Mouse (Mus musculus) heart, embryonic 14.5 days (tissue): Measurements from ENCODE around the gene Otulin. TPM values are rescaled to one million over a fixed set of nuclear protein-coding genes. Genes with fewer than 3 reads are reported as not detected.

Source experiments
- ATAC-seq: fragments of 200-750 bp; cut with Nextera tagmentation; 2 replicates; pipeline ENCODE4 v1.8.0; 2017; ENCODE audit warnings: low read depth, moderate TSS enrichment; ENCODE audit not compliant: insufficient number of reproducible peaks, insufficient read depth, low FRiP score
- H3K27ac ChIP-seq, 2 experiments: fragments of 200-500 bp in 1 of 2; fragments of 300-500 bp in 1 of 2; sonication (generic) in 1 of 2; replicated peaks in 1 of 2; 2 replicates each; pipeline ENCODE4 v1.5.1; 2012 to 2014; ENCODE audit warnings: low read depth in 2 of 2, low read length in 2 of 2, control low read depth in 1 of 2, mild to moderate bottlenecking in 1 of 2, mixed read lengths in 1 of 2; ENCODE audit not compliant: control insufficient read depth in 1 of 2, insufficient read depth in 1 of 2
- H3K27me3 ChIP-seq: fragments of 300-500 bp; sonication (generic); 2 replicates; pipeline ENCODE4 v1.6.1; 2014; ENCODE audit warnings: mild to moderate bottlenecking, low read length, control low read depth; ENCODE audit not compliant: control insufficient read depth, insufficient read depth
- H3K36me3 ChIP-seq: fragments of 300-500 bp; sonication (generic); 2 replicates; pipeline ENCODE4 v1.6.1; 2014; ENCODE audit warnings: mild to moderate bottlenecking, control low read depth, low read length, mixed read lengths; ENCODE audit not compliant: control insufficient read depth, insufficient read depth
- H3K4me1 ChIP-seq, 2 experiments: fragments of 200-500 bp in 1 of 2; fragments of 300-500 bp in 1 of 2; sonication (generic) in 1 of 2; 2 replicates each; pipeline ENCODE4 v1.6.1; 2012 to 2014; ENCODE audit warnings: low read length in 2 of 2, control low read depth in 1 of 2, mixed read lengths in 1 of 2; ENCODE audit not compliant: control insufficient read depth in 2 of 2, insufficient read depth in 2 of 2
- H3K4me2 ChIP-seq: fragments of 300-500 bp; sonication (generic); 2 replicates; pipeline ENCODE4 v1.6.1; 2014; ENCODE audit warnings: mild to moderate bottlenecking, low read length
- H3K4me3 ChIP-seq, 2 experiments: fragments of 200-500 bp in 1 of 2; fragments of 300-500 bp in 1 of 2; sonication (generic) in 1 of 2; 2 replicates each; pipeline ENCODE4 v1.5.1; 2012 to 2014; ENCODE audit warnings: low read length in 2 of 2, mild to moderate bottlenecking in 2 of 2, control low read depth in 1 of 2, low read depth in 1 of 2, moderate library complexity in 1 of 2; ENCODE audit not compliant: control insufficient read depth in 1 of 2, insufficient read depth in 1 of 2
- H3K9ac ChIP-seq: fragments of 300-500 bp; sonication (generic); 2 replicates; pipeline ENCODE4 v1.6.1; 2014; ENCODE audit warnings: mild to moderate bottlenecking, low read length
- H3K9me3 ChIP-seq: fragments of 300-500 bp; sonication (generic); 2 replicates; pipeline ENCODE4 v1.6.1; 2016; ENCODE audit warnings: low read length, control low read depth; ENCODE audit not compliant: control insufficient read depth
- WGBS: fragments of 180-500 bp; shearing (Covaris S2); extraction: QIAGEN DNeasy Blood & Tissue Kit; methylation state at CpG from one replicate; pipeline ENCODE4 v1.1.7; 2014; 5-methylcytosine and 5-hydroxymethylcytosine counted together
- polyA plus RNA-seq: library from polyadenylated mRNA; unstranded; fragments of >200 nt; fragmentation: Nextera tagmentation; extraction: Ambion mirVana; gene quantifications from 2 replicates; pipeline ENCODE4 v1.2.1, GENCODE M21; 2014

Gene Otulin
- polyA plus RNA-seq, 1 experiment from 2014 or later: 38.1 TPM

DNA sequence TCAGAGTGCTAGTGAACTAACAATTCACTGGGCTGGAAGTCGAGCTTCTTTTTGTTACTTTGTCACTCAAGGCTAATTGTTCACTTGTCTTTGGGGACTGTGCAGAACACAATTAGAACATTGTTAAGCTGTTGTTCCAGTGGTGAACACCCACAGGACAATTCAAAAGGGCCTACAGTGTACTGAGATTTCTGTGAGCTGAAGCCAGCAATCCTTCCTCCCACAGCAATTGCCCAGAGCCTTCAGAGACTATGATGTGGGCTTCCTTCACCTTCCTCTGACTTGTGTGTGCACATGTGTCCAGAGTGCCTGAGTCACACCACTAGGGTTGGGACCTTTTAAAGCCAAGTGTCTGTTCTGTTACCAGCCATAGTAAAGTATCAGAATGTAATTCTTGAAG is 113.6 kb downstream of the Otulin start:
- no peak for ATAC-seq
- Histone ChIP-seq H3K27ac (no peak overlapping the region), H3K36me3 (no peaks in the 10 kb centered on the region), H3K27me3 (no peaks in the 10 kb centered on the region), H3K4me3 (no peak overlapping the region), H3K4me2 (no peak overlapping the region), H3K9me3 (no peaks in the 10 kb centered on the region), H3K9ac (no peak overlapping the region), H3K4me1 (peaks cover 3 to 25% of the 10 kb centered on the region in 2 experiments; a peak in 3 of 4 replicates)
- WGBS: 83% methylated on average over 1 of the region's 1 CpGs

DNA sequence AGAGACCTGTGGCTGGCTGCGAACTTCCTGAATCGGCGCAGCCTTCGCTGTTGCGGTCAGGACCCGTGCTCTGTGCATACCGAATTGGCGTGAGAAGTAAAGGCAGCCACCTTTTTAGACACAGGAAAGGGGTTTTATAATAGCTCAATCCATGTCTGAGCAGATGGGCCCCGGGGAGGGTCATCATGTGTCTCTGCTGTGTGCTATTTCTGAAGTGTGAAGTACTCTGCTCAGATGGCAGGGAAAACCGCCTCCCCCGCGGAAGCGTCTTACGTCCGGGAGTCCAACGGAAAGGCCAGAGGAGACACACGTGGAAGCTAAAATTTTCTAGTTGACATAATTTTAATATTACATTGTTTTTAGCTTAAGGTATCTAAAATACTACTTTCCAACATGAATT is 121.5 kb downstream of the Otulin start:
- Histone ChIP-seq H3K4me1 (peaks cover 28 to 50% of the 10 kb centered on the region in 2 experiments), H3K27me3 (no peaks in the 10 kb centered on the region), H3K9me3 (no peaks in the 10 kb centered on the region), H3K36me3 (no peaks in the 10 kb centered on the region), H3K9ac (peak overlapping the region; percentile 41), H3K4me2 (peak overlapping the region; percentile 23; the same call in 1 of the 2 replicates), H3K27ac (peak overlapping the region in 1 of 2 experiments; percentile 67; a peak in 2 of 4 replicates), H3K4me3 (no peak overlapping the region)
- 55% methylated on average over 17 of the region's 17 CpGs for WGBS
- no peak for ATAC-seq

DNA sequence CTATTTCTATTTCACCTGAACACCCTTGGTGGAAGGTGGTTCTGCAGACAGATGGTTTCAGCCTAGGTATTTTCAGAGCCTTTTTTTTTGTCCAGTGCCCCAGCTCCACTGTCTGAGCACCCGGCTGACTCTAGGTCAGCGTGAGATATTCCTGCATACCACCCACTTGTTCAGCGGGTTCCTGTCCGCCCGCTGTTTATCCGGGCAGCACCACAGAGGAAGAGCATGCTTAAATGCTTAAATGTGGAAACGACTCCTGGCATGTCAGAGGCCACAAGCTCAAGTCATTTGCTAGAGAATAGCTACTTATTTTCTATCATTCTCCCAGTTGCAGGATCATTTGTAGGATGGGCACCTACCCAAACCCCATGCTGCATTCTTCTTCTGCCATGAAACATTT is 122.3 kb downstream of the Otulin start:
- Histone ChIP-seq H3K27me3 (no peaks in the 10 kb centered on the region), H3K9me3 (no peaks in the 10 kb centered on the region)

DNA sequence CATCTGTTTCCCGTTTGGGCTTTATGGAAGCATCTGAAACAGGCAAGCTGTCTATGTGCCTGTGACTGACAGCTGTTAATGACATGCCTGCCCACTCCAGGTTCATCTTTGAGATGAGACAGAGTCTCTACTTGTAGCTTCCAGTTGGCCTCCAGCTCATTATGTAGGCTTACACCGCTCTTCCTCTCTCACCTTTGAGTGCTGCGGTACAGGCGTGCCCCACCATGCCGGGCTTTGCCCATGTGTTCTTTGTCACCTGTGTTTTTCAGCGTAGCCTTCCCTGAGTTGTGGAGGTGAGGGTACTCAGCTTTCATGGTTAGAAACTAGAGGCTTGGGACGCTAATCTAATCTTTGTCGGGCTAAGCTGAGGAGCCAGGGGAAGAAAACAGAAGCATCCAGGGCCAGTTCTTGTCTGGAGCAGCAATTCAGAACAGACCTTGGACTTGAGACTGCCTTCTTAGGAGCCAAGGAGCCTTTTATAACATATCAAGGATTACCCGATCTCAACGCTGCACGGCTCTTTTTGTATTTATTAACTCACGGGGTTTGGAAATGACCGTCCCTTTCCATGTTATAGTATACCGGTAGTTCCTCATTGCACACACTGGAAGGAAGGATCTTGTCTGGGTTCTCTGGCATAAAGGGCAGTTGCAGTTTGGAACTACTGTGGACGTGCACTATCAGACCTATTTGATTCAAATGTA is 123.4 kb downstream of the Otulin start:
- peak overlapping the region; percentile 6 to 84 for H3K27ac ChIP-seq
- H3K4me3 ChIP-seq: no peak overlapping the region
- no peak for ATAC-seq
- no peaks in the 10 kb centered on the region for H3K27me3 ChIP-seq
- 67% methylated on average over 15 of the region's 15 CpGs for WGBS
- no peak overlapping the region for H3K9ac ChIP-seq
- no peaks in the 10 kb centered on the region for H3K9me3 ChIP-seq
- H3K36me3 ChIP-seq: no peaks in the 10 kb centered on the region
- H3K4me1 ChIP-seq: peaks cover 41 to 69% of the 10 kb centered on the region in 2 experiments
- 0 out of 2 replicates have a peak overlapping the region, but pooled peaks have one; percentile 16 for H3K4me2 ChIP-seq

More for the DNA sequence above, 122.3 kb downstream of the Otulin start:
- H3K36me3 ChIP-seq: no peaks in the 10 kb centered on the region
- no peak overlapping the region for H3K9ac ChIP-seq
- H3K27ac ChIP-seq: peak overlapping the region; percentile 35 to 67; a peak in 3 of 4 replicates
- no peak overlapping the region for H3K4me3 ChIP-seq
- H3K4me1 ChIP-seq: peaks cover 35 to 58% of the 10 kb centered on the region in 2 experiments
- no peak for ATAC-seq
- no peak overlapping the region for H3K4me2 ChIP-seq
- WGBS: 44% methylated on average over 7 of the region's 7 CpGs

DNA sequence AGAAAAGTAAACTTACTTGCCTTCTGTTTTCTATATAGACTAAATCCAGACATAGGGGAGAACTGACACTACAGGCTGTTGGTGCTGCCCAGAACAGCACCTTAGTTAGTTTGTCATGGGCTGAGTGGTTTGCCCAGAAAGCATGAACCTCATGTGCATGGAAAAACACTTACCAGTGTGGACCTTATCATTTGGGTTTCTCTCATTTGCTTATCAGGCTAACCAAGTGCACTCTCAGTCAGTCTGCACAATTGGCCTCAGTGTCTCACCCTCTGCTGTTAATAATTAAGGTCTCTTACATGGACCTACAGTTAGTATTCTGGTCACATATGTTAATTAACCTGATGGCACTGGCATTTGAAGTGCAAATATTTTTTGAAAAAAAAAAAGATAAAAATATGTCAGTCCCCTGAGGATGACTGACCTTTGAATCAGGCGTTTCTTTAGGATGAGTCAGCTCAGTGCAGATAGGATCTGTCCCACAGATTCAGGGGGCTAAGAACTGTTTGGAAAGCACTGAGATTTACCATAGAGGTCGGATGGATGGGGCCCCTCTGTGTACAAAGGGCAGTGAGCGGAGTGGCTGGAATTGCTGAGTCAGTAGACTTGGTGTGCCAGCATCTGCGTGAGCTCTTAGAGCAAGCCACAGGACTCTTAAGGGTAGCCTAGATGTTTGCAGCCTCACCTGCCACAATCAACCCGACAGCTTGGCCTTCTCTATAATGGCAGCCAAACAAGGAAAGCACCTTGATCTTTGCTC is 124.2 kb downstream of the Otulin start:
- no peak for ATAC-seq
- no peaks in the 10 kb centered on the region for H3K27me3 ChIP-seq
- H3K9me3 ChIP-seq: no peaks in the 10 kb centered on the region
- H3K9ac ChIP-seq: no peak overlapping the region; the same call in 1 of the 2 replicates
- WGBS: 16% methylated on average over 5 of the region's 5 CpGs
- peak overlapping the region; percentile 16 for H3K4me2 ChIP-seq
- peaks cover 44 to 76% of the 10 kb centered on the region in 2 experiments for H3K4me1 ChIP-seq
- H3K36me3 ChIP-seq: no peaks in the 10 kb centered on the region
- peak overlapping the region; percentile 82 to 84 for H3K27ac ChIP-seq
- no peak overlapping the region for H3K4me3 ChIP-seq

DNA sequence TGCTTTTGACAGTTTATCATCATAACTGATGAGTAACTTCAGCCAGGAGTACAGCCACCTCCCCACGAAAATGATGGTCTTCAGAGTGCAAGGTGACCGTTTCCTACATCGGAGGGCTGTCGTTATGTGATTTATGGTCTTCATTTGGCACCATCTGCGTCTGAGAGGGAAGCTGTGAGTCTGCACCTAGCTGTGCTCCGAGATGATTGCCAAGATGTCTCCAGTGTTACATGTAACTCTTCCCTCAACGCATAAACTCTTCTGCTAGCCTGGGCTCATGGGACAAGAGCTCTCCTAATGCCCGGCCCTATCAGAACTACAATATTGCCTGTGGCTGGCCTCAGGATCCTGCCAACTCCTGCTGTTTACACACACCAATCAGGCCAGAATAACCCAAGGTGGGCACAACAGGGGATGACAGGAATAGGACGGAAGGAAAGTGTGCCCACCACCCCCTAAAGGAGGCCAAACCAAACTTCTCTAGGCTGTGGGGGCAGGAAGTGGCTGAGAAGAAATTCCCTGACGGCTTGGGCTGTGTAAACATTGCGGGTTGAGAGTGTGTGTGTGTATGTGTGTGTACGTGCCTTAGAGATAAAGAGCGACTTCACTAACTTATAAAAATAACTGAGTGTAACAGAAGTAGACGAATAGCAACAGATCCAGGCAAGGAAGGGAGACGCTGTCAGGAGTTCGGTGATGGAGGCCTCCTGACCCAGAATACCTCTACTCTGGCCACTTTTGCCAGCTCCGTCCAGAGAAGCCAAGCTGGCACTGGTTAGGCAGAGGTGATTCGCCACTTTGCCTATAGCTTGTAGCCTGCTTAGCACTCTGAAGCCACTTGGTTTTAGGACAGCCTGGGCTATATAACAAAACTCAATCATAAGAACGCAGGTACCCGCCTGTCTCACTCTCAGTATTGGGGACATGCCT is 126.4 kb downstream of the Otulin start:
- no peak overlapping the region for H3K4me2 ChIP-seq

DNA sequence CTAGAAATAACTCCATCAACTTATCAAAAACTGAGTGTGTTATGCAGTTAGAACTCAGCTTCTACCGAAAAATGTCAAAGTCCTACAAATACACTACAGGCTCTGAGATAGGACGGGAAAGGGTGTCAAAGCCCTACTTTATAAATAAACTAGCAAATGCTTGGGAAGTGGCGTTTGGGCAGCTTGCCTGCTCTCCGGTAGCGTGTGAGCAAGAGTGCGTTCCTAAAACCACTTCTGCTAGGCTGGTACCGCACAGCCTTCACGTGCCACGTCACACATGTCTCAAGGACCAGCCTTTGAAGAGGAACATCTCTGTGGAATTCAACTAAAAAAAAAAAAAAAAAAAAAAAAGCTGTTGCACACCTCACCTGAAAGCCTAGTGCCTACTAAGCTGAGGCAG is 127.3 kb downstream of the Otulin start:
- no peak for ATAC-seq
- peaks cover 40 to 68% of the 10 kb centered on the region in 2 experiments for H3K4me1 ChIP-seq

More for the DNA sequence above, 126.4 kb downstream of the Otulin start:
- 54% methylated on average over 20 of the region's 20 CpGs for WGBS
- H3K4me3 ChIP-seq: no peak overlapping the region
- no peak overlapping the region; the same call in 1 of the 2 replicates for H3K9ac ChIP-seq
- H3K4me1 ChIP-seq: peaks cover 45 to 77% of the 10 kb centered on the region in 2 experiments
- H3K36me3 ChIP-seq: no peaks in the 10 kb centered on the region
- H3K27ac ChIP-seq: peak overlapping the region; percentile 7 to 65; a peak in 3 of 4 replicates
- H3K27me3 ChIP-seq: no peaks in the 10 kb centered on the region
- ATAC-seq: no peak; the same call in 1 of the 2 replicates
- H3K9me3 ChIP-seq: no peaks in the 10 kb centered on the region

More for the DNA sequence above, 127.3 kb downstream of the Otulin start:
- Histone ChIP-seq H3K27me3 (no peaks in the 10 kb centered on the region), H3K4me3 (no peak overlapping the region), H3K9ac (no peak overlapping the region), H3K27ac (peak overlapping the region; percentile 48 to 65), H3K36me3 (no peaks in the 10 kb centered on the region), H3K9me3 (no peaks in the 10 kb centered on the region), H3K4me2 (no peak overlapping the region)
- 26% methylated on average over 9 of the region's 9 CpGs for WGBS
